Mouse (Mus musculus): ENCODE measurements around the gene Fam133b. TPM values are rescaled to one million over a fixed set of nuclear protein-coding genes. Genes with fewer than 3 reads are reported as not detected.
"Not testable (repeated sequence)": the region's sequence is repeated elsewhere in the genome, so short reads cannot be mapped to it uniquely, and the experiment has no call there.

Gene Fam133b
- polyA plus RNA-seq, 1 experiment: 9.1 TPM

GRCm38 (mm10) chr5:3509503-3509902 lies 34.1 kb upstream of the Fam133b start:
- no peak overlapping the region for H3K27ac ChIP-seq (replicated peaks; ENCODE audit: low read depth, low read length)
- no peaks in the 10 kb centered on the region for H3K4me1 ChIP-seq (ENCODE audit: control insufficient read depth, insufficient read depth, insufficient read length, low read length)
- H3K4me3 ChIP-seq (ENCODE audit: insufficient read depth, low read depth, low read length): no peak overlapping the region

GRCm38 (mm10) chr5:3511097-3511795 lies 32.4 kb upstream of the Fam133b start:
- no peaks in the 10 kb centered on the region for H3K4me1 ChIP-seq (ENCODE audit: control insufficient read depth, insufficient read depth, insufficient read length, low read length)
- no peak overlapping the region for H3K4me3 ChIP-seq (ENCODE audit: insufficient read depth, low read depth, low read length)
- no peak overlapping the region for H3K27ac ChIP-seq (replicated peaks; ENCODE audit: low read depth, low read length)

GRCm38 (mm10) chr5:3512584-3512983 lies 31.0 kb upstream of the Fam133b start:
- Histone ChIP-seq H3K4me1 (ENCODE audit: control insufficient read depth, insufficient read depth, insufficient read length, low read length) (no peaks in the 10 kb centered on the region), H3K4me3 (ENCODE audit: insufficient read depth, low read depth, low read length) (no peak overlapping the region), H3K27ac (replicated peaks; ENCODE audit: low read depth, low read length) (no peak overlapping the region)

GRCm38 (mm10) chr5:3514901-3515311 lies 28.7 kb upstream of the Fam133b start:
- H3K27ac ChIP-seq (replicated peaks; ENCODE audit: low read depth, low read length): no peak overlapping the region
- H3K4me3 ChIP-seq (ENCODE audit: insufficient read depth, low read depth, low read length): no peak overlapping the region
- no peaks in the 10 kb centered on the region for H3K4me1 ChIP-seq (ENCODE audit: control insufficient read depth, insufficient read depth, insufficient read length, low read length)

- Histone ChIP-seq H3K27ac (replicated peaks; ENCODE audit: low read depth, low read length) (no peak overlapping the region), H3K4me1 (ENCODE audit: control insufficient read depth, insufficient read depth, insufficient read length, low read length) (no peaks in the 10 kb centered on the region), H3K4me3 (ENCODE audit: insufficient read depth, low read depth, low read length) (no peak overlapping the region)
Measured at GRCm38 (mm10) chr5:3515477-3515876, 28.2 kb upstream of the Fam133b start.

GRCm38 (mm10) chr5:3516481-3517075 lies 27.1 kb upstream of the Fam133b start:
- H3K4me1 ChIP-seq (ENCODE audit: control insufficient read depth, insufficient read depth, insufficient read length, low read length): no peaks in the 10 kb centered on the region
- H3K4me3 ChIP-seq (ENCODE audit: insufficient read depth, low read depth, low read length): no peak overlapping the region
- no peak overlapping the region for H3K27ac ChIP-seq (replicated peaks; ENCODE audit: low read depth, low read length)

GRCm38 (mm10) chr5:3520493-3521359 lies 22.9 kb upstream of the Fam133b start:
- no peaks in the 10 kb centered on the region for H3K4me1 ChIP-seq (ENCODE audit: control insufficient read depth, insufficient read depth, insufficient read length, low read length)
- H3K27ac ChIP-seq (replicated peaks; ENCODE audit: low read depth, low read length): no peak overlapping the region
- H3K4me3 ChIP-seq (ENCODE audit: insufficient read depth, low read depth, low read length): no peak overlapping the region

- Histone ChIP-seq H3K4me1 (ENCODE audit: control insufficient read depth, insufficient read depth, insufficient read length, low read length) (no peaks in the 10 kb centered on the region), H3K4me3 (ENCODE audit: insufficient read depth, low read depth, low read length) (no peak overlapping the region), H3K27ac (replicated peaks; ENCODE audit: low read depth, low read length) (no peak overlapping the region)
Measured at GRCm38 (mm10) chr5:3521741-3522140, 21.9 kb upstream of the Fam133b start.

- Histone ChIP-seq H3K4me1 (ENCODE audit: control insufficient read depth, insufficient read depth, insufficient read length, low read length) (no peaks in the 10 kb centered on the region), H3K4me3 (ENCODE audit: insufficient read depth, low read depth, low read length) (no peak overlapping the region), H3K27ac (replicated peaks; ENCODE audit: low read depth, low read length) (no peak overlapping the region)
Measured at GRCm38 (mm10) chr5:3522826-3523225, 20.8 kb upstream of the Fam133b start.

GRCm38 (mm10) chr5:3527041-3527691 lies 16.5 kb upstream of the Fam133b start:
- Histone ChIP-seq H3K4me1 (ENCODE audit: control insufficient read depth, insufficient read depth, insufficient read length, low read length) (no peaks in the 10 kb centered on the region), H3K27ac (replicated peaks; ENCODE audit: low read depth, low read length) (no peak overlapping the region), H3K4me3 (ENCODE audit: insufficient read depth, low read depth, low read length) (no peak overlapping the region)

- no peak overlapping the region for H3K4me3 ChIP-seq (ENCODE audit: insufficient read depth, low read depth, low read length)
- H3K4me1 ChIP-seq (ENCODE audit: control insufficient read depth, insufficient read depth, insufficient read length, low read length): no peaks in the 10 kb centered on the region
Measured at GRCm38 (mm10) chr5:3529585-3530189, 13.9 kb upstream of the Fam133b start.

GRCm38 (mm10) chr5:3532048-3532447 lies 11.6 kb upstream of the Fam133b start:
- not testable (repeated sequence) for H3K4me1 ChIP-seq (ENCODE audit: control insufficient read depth, insufficient read depth, insufficient read length, low read length); H3K27ac ChIP-seq (replicated peaks; ENCODE audit: low read depth, low read length); H3K4me3 ChIP-seq (ENCODE audit: insufficient read depth, low read depth, low read length)

More at GRCm38 (mm10) chr5:3529585-3530189, 13.9 kb upstream of the Fam133b start:
- no peak overlapping the region for H3K27ac ChIP-seq (replicated peaks; ENCODE audit: low read depth, low read length)

- Histone ChIP-seq H3K27ac (replicated peaks; ENCODE audit: low read depth, low read length) (no peak overlapping the region), H3K4me3 (ENCODE audit: insufficient read depth, low read depth, low read length) (no peak overlapping the region), H3K4me1 (ENCODE audit: control insufficient read depth, insufficient read depth, insufficient read length, low read length) (no peaks in the 10 kb centered on the region)
Measured at GRCm38 (mm10) chr5:3536592-3537212, 6.9 kb upstream of the Fam133b start.

All from brown adipose tissue, adult 24 weeks (tissue).